In genomic region chr6:126155928-126156327, GRCm38 (mm10) we compare ENCODE assay signal across 17 mouse cellular contexts. TPM values are rescaled to one million over a fixed set of nuclear protein-coding genes. Genes with fewer than 3 reads are reported as not detected.
"Had no signal": no experiment of that assay in that cellular context is flagged by ENCODE, and none has a peak within 500 bp of the region (broad histone marks: within the 10 kb centered on the region; RNA-seq: fewer than 3 reads in every experiment).

No protein-coding gene starts in this region.

- H3K4me1 ChIP-seq: liver, embryonic 15.5 days; midbrain, embryonic 13.5 days; neural tube, embryonic 12.5 days had no signal

- H3K9me3 ChIP-seq: kidney, embryonic 15.5 days; liver, embryonic 15.5 days; midbrain, embryonic 13.5 days; neural tube, embryonic 12.5 days; stomach, embryonic 15.5 days had no signal

- ATAC-seq: lung, postnatal 0 days; midbrain, embryonic 13.5 days had no signal

- H3K4me2 ChIP-seq: kidney, embryonic 15.5 days; limb, embryonic 12.5 days; liver, embryonic 11.5 days; liver, embryonic 15.5 days; midbrain, embryonic 13.5 days; neural tube, embryonic 12.5 days; stomach, embryonic 15.5 days had no signal

- H3K4me3 ChIP-seq: kidney, embryonic 15.5 days; limb, embryonic 12.5 days; liver, embryonic 15.5 days; midbrain, embryonic 13.5 days; myocyte; neural tube, embryonic 12.5 days; stomach, embryonic 15.5 days had no signal

- DNase-seq: kidney, adult 2 months; kidney, postnatal 14 days; lung, adult 2 months; lung, postnatal 36 days; thymus, adult 2 months; thymus, postnatal 25 days had no signal

- H3K27me3 ChIP-seq: kidney, embryonic 15.5 days; limb, embryonic 12.5 days; liver, embryonic 15.5 days had no signal

- H3K36me3 ChIP-seq: liver, embryonic 15.5 days; midbrain, embryonic 13.5 days; neural tube, embryonic 12.5 days; stomach, embryonic 15.5 days had no signal

- H3K27ac ChIP-seq: kidney, embryonic 15.5 days; limb, embryonic 12.5 days; liver, embryonic 15.5 days; midbrain, embryonic 13.5 days; neural tube, embryonic 12.5 days; stomach, embryonic 15.5 days had no signal

- H3K9ac ChIP-seq: kidney, embryonic 15.5 days; limb, embryonic 12.5 days; liver, embryonic 15.5 days; midbrain, embryonic 13.5 days; neural tube, embryonic 12.5 days; stomach, embryonic 15.5 days had no signal

RNA-seq across cellular contexts. Expression of gene Ntf3, which starts 10.8 kb away (rescaled TPM):
- total RNA-seq: megakaryocyte progenitor cell, adult 5-6 weeks; neutrophil, adult 5-6 weeks had no signal
- polyA plus RNA-seq: myocyte had no signal
